Mouse (Mus musculus) liver, embryonic 14.5 days (tissue): ENCODE measurements at regions not wholly inside any gene's neighbourhood (a gene's known extent, or its start where the extent isn't known, plus 50 kb on each side); places are given as distances from the start of the nearest gene placed in this dataset.

Experiments used
- CTCF ChIP-seq: IDR thresholded peaks from 2 replicates; pipeline ENCODE4 v1.5.1; 2016; ENCODE audit warnings: antibody characterized with exemption, low read depth, control low read depth
- EP300 ChIP-seq: IDR thresholded peaks from 2 replicates; pipeline ENCODE4 v1.6.1; 2016; ENCODE audit warnings: antibody characterized with exemption, low read depth

GRCm38 (mm10) chr1:193518840-193519239, 148.7 kb upstream of the Camk1g start:
- no peak for TF ChIP-seq EP300
- TF ChIP-seq CTCF, result no peak
